Mouse (Mus musculus): ENCODE measurements around the gene Akna.

- no peak for TF ChIP-seq POLR2A (IDR thresholded peaks at IDR 0.05; ENCODE audit: insufficient read length, low read depth)
- no peak for TF ChIP-seq USF1 (IDR thresholded peaks at IDR 0.05; ENCODE audit: low read depth)
- TF ChIP-seq POLR2AphosphoS2 (IDR thresholded peaks at IDR 0.05; ENCODE audit: insufficient read length, low read depth): no peak
- no peak for TF ChIP-seq SRF (IDR thresholded peaks at IDR 0.05; ENCODE audit: control insufficient read depth, insufficient read length, low read depth)
These were observed 1.5 kb downstream of the Akna start for GRCm38 (mm10) chr4:63401620-63402019.
